Mouse (Mus musculus) lung, adult 2 months (tissue): Measurements from ENCODE around the gene Bend4.

ENCODE experiments used
- CTCF ChIP-seq: fragments of 200-500 bp; IDR thresholded peaks from 2 replicates; pipeline ENCODE4 v1.5.1; 2011; ENCODE audit warnings: mild to moderate bottlenecking, low read length, control low read depth; ENCODE audit not compliant: insufficient read depth
- POLR2A ChIP-seq: fragments of 200-500 bp; IDR thresholded peaks from 2 replicates; pipeline ENCODE4 v1.6.1; 2011; ENCODE audit warnings: low read depth, mild to moderate bottlenecking, control low read depth, low read length, borderline replicate concordance; ENCODE audit errors: extremely low read depth

- no peak for TF ChIP-seq CTCF
- no peak for TF ChIP-seq POLR2A
Observed at GRCm38 (mm10) chr5:67347060-67347459, 81.0 kb downstream of the Bend4 start.
